Mouse (Mus musculus) intestine, postnatal 0 days (tissue): ENCODE measurements around the gene Insl5. TPM values are rescaled to one million over a fixed set of nuclear protein-coding genes. Genes with fewer than 3 reads are reported as not detected.
A peak's percentile ranks its signal among the peaks of the same experiment; 100 is the strongest.

Experiments used
- ATAC-seq: fragments of 200-750 bp; cut with Nextera tagmentation; 2 replicates; pipeline ENCODE4 v1.8.0; 2017; ENCODE audit warnings: mild to moderate bottlenecking, moderate TSS enrichment, moderate library complexity
- H3K27ac ChIP-seq: fragments of 300-500 bp; sonication (generic); 2 replicates; pipeline ENCODE4 v1.5.1; 2014; ENCODE audit warnings: mild to moderate bottlenecking, low read depth, low read length, moderate library complexity
- H3K27me3 ChIP-seq: fragments of 300-500 bp; sonication (generic); replicated peaks from 2 replicates; pipeline ENCODE4 v1.6.1; 2014; ENCODE audit warnings: low read length, mixed read lengths; ENCODE audit not compliant: control insufficient read depth, insufficient read depth
- H3K36me3 ChIP-seq: fragments of 300-500 bp; sonication (generic); 2 replicates; pipeline ENCODE4 v1.6.1; 2014; ENCODE audit warnings: mild to moderate bottlenecking, moderate library complexity; ENCODE audit not compliant: control insufficient read depth, insufficient read depth
- H3K4me1 ChIP-seq: fragments of 300-500 bp; sonication (generic); replicated peaks from 2 replicates; pipeline ENCODE4 v1.6.1; 2014; ENCODE audit warnings: antibody characterized with exemption, low read length, mixed read lengths; ENCODE audit not compliant: control insufficient read depth, insufficient read depth
- H3K4me2 ChIP-seq: fragments of 300-500 bp; sonication (generic); replicated peaks from 2 replicates; pipeline ENCODE4 v1.6.1; 2014; ENCODE audit warnings: low read depth, mild to moderate bottlenecking, moderate library complexity
- H3K4me3 ChIP-seq: fragments of 300-500 bp; sonication (generic); 2 replicates; pipeline ENCODE4 v1.5.1; 2014; ENCODE audit warnings: low read depth, low read length
- H3K9ac ChIP-seq: fragments of 300-500 bp; sonication (generic); 2 replicates; pipeline ENCODE4 v1.6.1; 2014; ENCODE audit warnings: mild to moderate bottlenecking, low read depth, low read length
- H3K9me3 ChIP-seq: fragments of 300-500 bp; sonication (generic); 2 replicates; pipeline ENCODE4 v1.6.1; 2016; ENCODE audit warnings: mixed run types; ENCODE audit not compliant: control insufficient read depth
- CTCF ChIP-seq: sonication (generic); IDR thresholded peaks from 2 replicates; pipeline ENCODE4 v1.5.1; 2016; ENCODE audit warnings: low read depth, mild to moderate bottlenecking, control low read depth, antibody characterized with exemption, moderate library complexity
- WGBS: fragments of 180-500 bp; shearing (Covaris S2); extraction: QIAGEN DNeasy Blood & Tissue Kit; methylation state at CpG from one replicate; pipeline ENCODE4 v1.1.7; 2014; 5-methylcytosine and 5-hydroxymethylcytosine counted together
- polyA plus RNA-seq: library from polyadenylated mRNA; unstranded; fragments of >200 nt; fragmentation: Nextera tagmentation; extraction: Ambion mirVana; gene quantifications from 2 replicates; pipeline ENCODE4 v1.2.1, GENCODE M21; 2015

Gene Insl5
- polyA plus RNA-seq, 1 experiment from 2014 or later: 18.0 TPM

DNA sequence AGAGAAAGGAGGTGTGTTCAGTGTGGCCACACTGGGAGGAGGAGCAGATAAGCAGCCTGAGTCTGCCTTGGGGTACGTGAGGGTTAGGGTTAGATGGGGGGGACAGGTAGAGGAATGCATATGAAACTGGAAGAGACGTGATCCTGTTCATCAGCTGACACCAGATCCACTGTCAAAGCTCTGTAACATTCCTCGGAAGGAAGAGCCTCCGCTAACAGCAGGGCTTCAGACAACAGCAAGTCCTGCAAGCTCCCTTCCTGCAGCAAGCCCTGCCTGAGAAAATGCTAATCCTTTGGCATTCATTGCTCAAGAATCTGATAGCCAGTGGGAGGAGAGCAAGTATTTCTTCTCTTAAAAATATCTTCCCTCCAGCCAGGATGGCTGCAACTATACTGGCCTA, 13.2 kb downstream of the Insl5 start:
- 14% methylated on average over 4 of the region's 4 CpGs for WGBS
- 0 out of 2 replicates have a peak, but pooled peaks cover 3% of the 10 kb centered on the region for H3K4me1 ChIP-seq
- H3K27ac ChIP-seq: no peak overlapping the region
- H3K4me3 ChIP-seq: no peak overlapping the region
- H3K9ac ChIP-seq: no peak overlapping the region; the same call in 1 of the 2 replicates
- no peaks in the 10 kb centered on the region for H3K27me3 ChIP-seq
- no peak for ATAC-seq
- no peaks in the 10 kb centered on the region for H3K36me3 ChIP-seq
- H3K9me3 ChIP-seq: no peaks in the 10 kb centered on the region
- TF ChIP-seq CTCF: no peak
- H3K4me2 ChIP-seq: peak overlapping the region; percentile 27; the same call in 1 of the 2 replicates

DNA sequence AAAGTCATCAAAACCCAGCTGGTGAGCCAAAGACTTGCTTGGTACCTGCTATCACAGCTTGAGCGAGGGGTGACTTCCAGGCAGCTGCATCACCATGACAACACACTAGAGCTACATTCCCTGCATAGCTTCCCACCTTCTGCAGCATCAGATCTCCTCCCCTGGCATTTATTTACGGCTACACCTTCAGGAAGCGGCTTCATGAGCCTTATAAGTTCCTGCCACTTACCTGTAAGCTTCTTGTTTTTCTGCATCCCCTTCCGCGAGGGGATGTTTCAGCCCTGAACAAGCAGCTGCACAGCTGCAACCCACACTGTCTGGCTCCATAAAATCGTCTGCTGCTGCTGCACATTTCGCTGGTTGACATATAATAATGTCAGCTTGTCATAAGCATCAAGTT, 14.8 kb downstream of the Insl5 start:
- Histone ChIP-seq H3K9me3 (no peaks in the 10 kb centered on the region), H3K36me3 (no peaks in the 10 kb centered on the region), H3K4me3 (no peak overlapping the region), H3K27me3 (no peaks in the 10 kb centered on the region), H3K9ac (no peak overlapping the region), H3K4me1 (0 out of 2 replicates have a peak, but pooled peaks cover 3% of the 10 kb centered on the region), H3K4me2 (no peak overlapping the region), H3K27ac (no peak overlapping the region)
- 47% methylated on average over 7 of the region's 7 CpGs for WGBS
- no peak for TF ChIP-seq CTCF
- ATAC-seq: no peak

- Histone ChIP-seq H3K4me3 (no peak overlapping the region), H3K36me3 (no peaks in the 10 kb centered on the region)
- 96% methylated on average over 4 of the region's 4 CpGs for WGBS
Observed at GRCm38 (mm10) chr4:103010734-103011133, 15.9 kb downstream of the Insl5 start.

DNA sequence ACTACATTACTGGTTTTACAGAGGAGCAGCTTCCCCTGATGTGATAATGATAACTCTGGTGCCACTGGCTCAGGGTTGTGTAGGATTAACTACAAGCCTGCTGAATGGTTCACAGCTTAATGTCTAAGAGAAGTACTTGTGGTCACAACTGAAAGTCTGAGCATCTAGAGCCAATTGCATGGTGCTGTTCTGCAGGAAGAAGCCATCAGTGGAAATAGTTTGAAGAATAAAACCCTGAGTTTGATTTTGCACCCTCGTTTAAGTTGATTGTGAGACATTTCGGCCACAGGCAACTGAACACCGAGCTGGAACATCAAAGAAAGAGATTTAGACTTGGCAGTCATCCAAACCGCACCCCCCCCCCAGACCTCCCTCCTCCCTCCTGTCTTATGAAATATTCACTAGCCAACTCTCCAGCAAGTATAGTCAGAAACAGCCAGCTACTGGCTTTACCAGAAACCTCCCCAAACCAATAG, 19.7 kb downstream of the Insl5 start:
- Histone ChIP-seq H3K27ac (no peak overlapping the region), H3K4me2 (no peak overlapping the region), H3K9ac (no peak overlapping the region), H3K9me3 (no peaks in the 10 kb centered on the region), H3K36me3 (no peaks in the 10 kb centered on the region), H3K4me3 (no peak overlapping the region), H3K4me1 (no peaks in the 10 kb centered on the region), H3K27me3 (no peaks in the 10 kb centered on the region)
- no peak for ATAC-seq
- WGBS: 17% methylated on average over 4 of the region's 4 CpGs
- no peak for TF ChIP-seq CTCF

More at GRCm38 (mm10) chr4:103010734-103011133, 15.9 kb downstream of the Insl5 start:
- Histone ChIP-seq H3K4me1 (0 out of 2 replicates have a peak, but pooled peaks cover 3% of the 10 kb centered on the region), H3K9ac (no peak overlapping the region), H3K9me3 (no peaks in the 10 kb centered on the region), H3K27ac (no peak overlapping the region), H3K4me2 (no peak overlapping the region), H3K27me3 (no peaks in the 10 kb centered on the region)
- no peak for ATAC-seq
- TF ChIP-seq CTCF: no peak

DNA sequence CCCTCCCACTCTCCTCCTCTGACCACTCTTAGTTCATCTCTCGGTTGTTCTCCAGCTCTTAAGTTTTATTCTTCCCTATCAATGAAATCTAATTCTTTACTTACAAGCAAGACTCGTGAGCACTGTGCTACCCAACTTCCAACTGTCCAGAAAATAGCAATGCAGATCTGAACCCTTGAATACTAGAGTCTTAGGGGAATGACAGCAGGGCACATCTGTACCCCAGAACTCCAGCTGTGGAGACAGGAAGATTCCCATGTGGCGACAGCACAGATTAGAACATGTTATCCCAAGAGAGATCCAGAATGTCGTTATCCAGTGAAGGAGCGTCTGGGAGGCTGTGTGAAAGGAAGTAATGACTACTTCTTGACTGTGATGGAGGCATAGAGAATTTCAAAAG, 20.4 kb downstream of the Insl5 start:
- H3K4me1 ChIP-seq: no peaks in the 10 kb centered on the region
- no peak overlapping the region for H3K9ac ChIP-seq
- H3K9me3 ChIP-seq: no peaks in the 10 kb centered on the region
- ATAC-seq: no peak
- TF ChIP-seq CTCF: no peak
- WGBS: 77% methylated on average over 5 of the region's 5 CpGs
- no peaks in the 10 kb centered on the region for H3K27me3 ChIP-seq
- no peak overlapping the region for H3K4me3 ChIP-seq
- H3K36me3 ChIP-seq: no peaks in the 10 kb centered on the region
- no peak overlapping the region for H3K27ac ChIP-seq
- H3K4me2 ChIP-seq: no peak overlapping the region

- Histone ChIP-seq H3K4me3 (no peak overlapping the region), H3K4me2 (no peak overlapping the region), H3K27ac (no peak overlapping the region), H3K36me3 (no peaks in the 10 kb centered on the region), H3K9ac (no peak overlapping the region), H3K27me3 (no peaks in the 10 kb centered on the region), H3K4me1 (no peaks in the 10 kb centered on the region), H3K9me3 (no peaks in the 10 kb centered on the region)
- no peak for ATAC-seq
- WGBS: 73% methylated on average over 15 of the region's 15 CpGs
- TF ChIP-seq CTCF: no peak
Observed at GRCm38 (mm10) chr4:103005190-103005945, 21.3 kb downstream of the Insl5 start.
